Mouse (Mus musculus) midbrain, postnatal 0 days (tissue): Measurements from ENCODE around the gene Espl1. TPM values are rescaled to one million over a fixed set of nuclear protein-coding genes. Genes with fewer than 3 reads are reported as not detected.

Experiments used
- ATAC-seq: fragments of 200-750 bp; cut with Nextera tagmentation; 2 replicates; pipeline ENCODE4 v1.8.0; 2017; ENCODE audit warnings: moderate number of reproducible peaks, mild to moderate bottlenecking, moderate TSS enrichment, moderate library complexity; ENCODE audit not compliant: low FRiP score
- DNase-seq: peaks from one replicate; pipeline ENCODE4 v3.0.0-alpha.2; 2015; ENCODE audit warnings: low spot score
- H3K27ac ChIP-seq: fragments of 300-500 bp; sonication (generic); 2 replicates; pipeline ENCODE4 v1.5.1; 2014; ENCODE audit warnings: low read depth, mild to moderate bottlenecking, low read length, mixed read lengths
- H3K27me3 ChIP-seq: fragments of 300-500 bp; sonication (generic); 2 replicates; pipeline ENCODE4 v1.6.1; 2014; ENCODE audit warnings: low read length, control low read depth, mixed read lengths; ENCODE audit not compliant: insufficient read depth
- H3K36me3 ChIP-seq: fragments of 300-500 bp; sonication (generic); 2 replicates; pipeline ENCODE4 v1.6.1; 2014; ENCODE audit warnings: low read length, control low read depth, mixed read lengths; ENCODE audit not compliant: insufficient read depth
- H3K4me1 ChIP-seq: fragments of 300-500 bp; sonication (generic); 2 replicates; pipeline ENCODE4 v1.6.1; 2014; ENCODE audit warnings: mild to moderate bottlenecking, control low read depth, antibody characterized with exemption, low read length, mixed read lengths; ENCODE audit not compliant: insufficient read depth
- H3K4me2 ChIP-seq: fragments of 300-500 bp; sonication (generic); 2 replicates; pipeline ENCODE4 v1.6.1; 2014; ENCODE audit warnings: low read depth, mild to moderate bottlenecking, low read length, mixed read lengths; ENCODE audit not compliant: poor library complexity, severe bottlenecking
- H3K4me3 ChIP-seq: fragments of 300-500 bp; sonication (generic); 2 replicates; pipeline ENCODE4 v1.5.1; 2014; ENCODE audit warnings: low read depth, mild to moderate bottlenecking, low read length, moderate library complexity
- H3K9ac ChIP-seq: fragments of 300-500 bp; sonication (generic); replicated peaks from 2 replicates; pipeline ENCODE4 v1.6.1; 2014; ENCODE audit warnings: mild to moderate bottlenecking, low read length, moderate library complexity, mixed read lengths; ENCODE audit not compliant: poor library complexity, severe bottlenecking
- H3K9me3 ChIP-seq: fragments of 300-500 bp; sonication (generic); 2 replicates; pipeline ENCODE4 v1.6.1; 2016; ENCODE audit warnings: low read length, control low read depth
- CTCF ChIP-seq: IDR thresholded peaks from 2 replicates; pipeline ENCODE4 v1.5.1; 2016; ENCODE audit warnings: antibody characterized with exemption, mild to moderate bottlenecking
- WGBS: fragments of 180-500 bp; shearing (Covaris S2); extraction: QIAGEN DNeasy Blood & Tissue Kit; methylation state at CpG from one replicate; pipeline ENCODE4 v1.1.7; 2014; 5-methylcytosine and 5-hydroxymethylcytosine counted together
- polyA plus RNA-seq: library from polyadenylated mRNA; unstranded; fragments of >200 nt; fragmentation: Nextera tagmentation; extraction: Ambion mirVana; gene quantifications from 2 replicates; pipeline ENCODE4 v1.2.1, GENCODE M21; 2015
- total RNA-seq: library from RNA; depleted of rRNA; stranded (reverse); fragments of >200 nt; gene quantifications from 2 replicates; pipeline ENCODE4 v1.2.3, GENCODE M21; 2014

Gene Espl1
- total and polyA plus RNA-seq, 2 experiments from 2014 or later, result 2.7 TPM

GRCm38 (mm10) chr15:102257202-102258075 lies 38.6 kb upstream of the Espl1 start, which contains the start of gene Rarg:
Gene Rarg (minus strand): TSS chr15:102257517.
- DNase-seq (no peak), ATAC-seq (peak; percentile 59)
- no peak for TF ChIP-seq CTCF
- Histone ChIP-seq H3K4me1 (no peaks in the 10 kb centered on the region), H3K27ac (no peak within 1 kb of the TSS), H3K27me3 (peaks cover 5% of the 10 kb centered on the region; the same call in 1 of the 2 replicates), H3K36me3 (no peaks in the 10 kb centered on the region), H3K4me2 (peak within 1 kb of the TSS; percentile 95), H3K9me3 (no peaks in the 10 kb centered on the region), H3K4me3 (peak within 1 kb of the TSS; percentile 56), H3K9ac (peak within 1 kb of the TSS; percentile 75)
- 2% methylated on average over 33 of the region's 46 CpGs for WGBS

DNA sequence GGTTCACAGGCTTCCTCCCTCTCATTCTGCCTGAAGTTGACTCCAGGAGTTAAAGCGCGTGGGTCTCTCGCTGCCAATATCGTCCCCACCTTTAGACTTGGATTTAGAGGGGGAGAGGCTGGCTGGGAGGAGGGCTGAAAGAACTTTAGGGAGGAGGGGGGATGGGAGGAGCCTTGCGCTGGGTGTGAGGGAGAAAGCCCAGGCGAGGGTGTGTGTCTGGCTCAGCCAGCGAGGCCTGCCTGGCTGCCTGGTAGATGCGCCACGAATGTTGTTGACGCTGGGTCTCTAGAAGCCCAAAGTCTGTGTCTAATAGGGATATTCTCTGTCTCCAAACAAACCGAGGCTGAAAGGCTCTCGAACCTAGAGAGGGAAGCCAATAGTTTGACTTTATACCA lies 38.0 kb upstream of the Espl1 start:
- DNase-seq, result no peak
- Histone ChIP-seq H3K9ac (no peak overlapping the region; the same call in 1 of the 2 replicates), H3K4me2 (peak overlapping the region; percentile 95), H3K9me3 (no peaks in the 10 kb centered on the region), H3K27ac (no peak overlapping the region), H3K36me3 (no peaks in the 10 kb centered on the region), H3K4me1 (no peaks in the 10 kb centered on the region), H3K4me3 (peak overlapping the region; percentile 56; the same call in 1 of the 2 replicates), H3K27me3 (peaks cover 5% of the 10 kb centered on the region; the same call in 1 of the 2 replicates)
- no peak for TF ChIP-seq CTCF
- no peak for ATAC-seq
- WGBS, result 14% methylated on average over 12 of the region's 12 CpGs

- ATAC-seq (no peak), DNase-seq (no peak)
- Histone ChIP-seq H3K27ac (no peak overlapping the region), H3K4me2 (no peak overlapping the region), H3K9ac (no peak overlapping the region), H3K4me1 (no peaks in the 10 kb centered on the region), H3K36me3 (no peaks in the 10 kb centered on the region), H3K4me3 (no peak overlapping the region), H3K9me3 (no peaks in the 10 kb centered on the region), H3K27me3 (peaks cover 5% of the 10 kb centered on the region; the same call in 1 of the 2 replicates)
- WGBS, result 7% methylated on average over 9 of the region's 11 CpGs
- no peak for TF ChIP-seq CTCF
These were observed 37.3 kb upstream of the Espl1 start for GRCm38 (mm10) chr15:102258581-102259253.

DNA sequence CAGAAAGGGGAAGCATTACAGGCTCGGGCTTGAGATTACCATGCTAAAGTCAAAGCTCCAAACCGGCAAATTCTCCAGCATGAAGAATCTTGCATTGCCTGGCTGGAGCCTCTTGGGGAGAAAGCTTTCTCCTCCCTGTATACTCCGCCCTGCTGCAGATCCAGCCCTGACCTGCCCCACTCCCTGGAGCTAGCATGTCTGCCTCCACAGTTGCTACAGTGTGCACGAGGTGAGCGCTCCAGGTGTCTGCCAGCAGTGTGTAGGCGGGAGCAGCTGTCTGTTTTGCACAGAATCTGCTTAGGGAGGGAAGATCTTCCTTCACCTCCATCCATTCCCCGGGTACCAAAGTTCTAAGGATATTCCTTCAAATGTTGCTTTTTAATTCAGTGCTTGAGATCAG lies 33.5 kb upstream of the Espl1 start:
- TF ChIP-seq CTCF, result no peak

DNA sequence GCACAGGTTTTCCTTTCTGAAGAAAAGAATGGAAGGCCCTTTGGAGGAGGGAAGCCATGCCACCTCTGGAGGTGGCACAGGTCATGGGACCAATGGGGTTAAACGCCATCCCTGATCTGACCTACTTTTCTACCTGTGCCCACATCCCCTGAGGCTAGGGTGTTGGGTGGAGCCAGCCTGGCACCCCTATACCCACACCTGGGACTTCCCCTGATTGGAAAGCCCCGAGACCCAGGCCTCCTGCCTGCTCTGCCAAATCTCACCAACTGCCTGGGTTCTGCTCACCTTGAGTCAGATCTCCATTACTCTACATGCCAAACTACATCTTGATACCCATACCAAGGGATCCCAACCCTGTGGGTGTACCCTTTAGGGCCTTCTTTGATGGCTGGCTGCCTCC lies 33.0 kb upstream of the Espl1 start:
- Histone ChIP-seq H3K27ac (no peak overlapping the region), H3K4me2 (no peak overlapping the region), H3K9ac (no peak overlapping the region), H3K4me3 (no peak overlapping the region), H3K36me3 (no peaks in the 10 kb centered on the region), H3K27me3 (peaks cover 3% of the 10 kb centered on the region; the same call in 1 of the 2 replicates), H3K4me1 (no peaks in the 10 kb centered on the region), H3K9me3 (no peaks in the 10 kb centered on the region)
- 80% methylated on average over 2 of the region's 2 CpGs for WGBS
- no peak for TF ChIP-seq CTCF
- DNase-seq (no peak), ATAC-seq (no peak)

More for the DNA sequence above, 33.5 kb upstream of the Espl1 start:
- H3K36me3 ChIP-seq, result no peaks in the 10 kb centered on the region
- ATAC-seq (no peak), DNase-seq (no peak)
- peaks cover 3% of the 10 kb centered on the region; the same call in 1 of the 2 replicates for H3K27me3 ChIP-seq
- no peak overlapping the region for H3K4me2 ChIP-seq
- no peaks in the 10 kb centered on the region for H3K9me3 ChIP-seq
- no peak overlapping the region for H3K4me3 ChIP-seq
- no peaks in the 10 kb centered on the region for H3K4me1 ChIP-seq
- WGBS, result 46% methylated on average over 7 of the region's 7 CpGs
- no peak overlapping the region for H3K27ac ChIP-seq
- H3K9ac ChIP-seq, result no peak overlapping the region
